Mouse (Mus musculus) liver, adult (tissue): ENCODE results near the gene Lsm8.

Source experiments
- GATA4 ChIP-seq: IDR thresholded peaks from 2 replicates; pipeline ENCODE4 v1.6.1; 2014; ENCODE audit warnings: mild to moderate bottlenecking, low read length; ENCODE audit not compliant: insufficient replicate concordance

Gene Lsm8

DNA sequence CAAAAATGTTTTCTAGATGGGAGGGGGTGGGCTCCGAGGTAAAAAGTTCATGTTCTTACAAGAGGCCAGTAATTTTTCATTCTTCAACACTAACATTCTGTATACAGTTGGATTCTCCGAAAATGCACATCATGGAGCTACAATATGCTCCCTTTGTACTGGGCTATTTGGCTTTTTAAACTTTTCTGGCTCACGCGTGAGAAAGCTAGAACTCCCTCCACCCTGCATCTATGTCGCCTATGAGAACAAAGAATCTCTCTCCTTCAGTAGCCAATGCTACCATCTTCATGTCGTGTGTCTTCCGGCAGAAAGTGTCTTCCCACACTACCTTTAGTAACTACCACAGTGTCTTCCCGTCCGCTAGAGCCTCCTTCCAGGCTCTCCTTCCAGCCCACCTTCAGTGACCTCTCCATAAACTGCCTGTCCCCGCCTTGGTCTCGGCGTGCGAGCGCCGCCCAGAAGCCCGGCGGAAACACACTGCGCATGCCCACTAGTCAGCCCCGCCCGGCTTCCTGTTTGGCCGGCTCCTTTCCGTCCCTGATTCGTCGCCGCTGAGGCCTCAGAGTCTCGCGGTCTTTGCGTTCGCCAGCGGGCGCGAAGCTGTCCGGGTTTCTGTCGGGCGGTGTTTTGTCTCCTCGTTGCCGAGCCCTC, at the start of gene Lsm8:
TSS of gene Lsm8 (plus strand) at position 529 of the 651 bp plus-strand sequence.
- TF ChIP-seq GATA4: peak; percentile 10; the same call in 1 of the 2 replicates

DNA sequence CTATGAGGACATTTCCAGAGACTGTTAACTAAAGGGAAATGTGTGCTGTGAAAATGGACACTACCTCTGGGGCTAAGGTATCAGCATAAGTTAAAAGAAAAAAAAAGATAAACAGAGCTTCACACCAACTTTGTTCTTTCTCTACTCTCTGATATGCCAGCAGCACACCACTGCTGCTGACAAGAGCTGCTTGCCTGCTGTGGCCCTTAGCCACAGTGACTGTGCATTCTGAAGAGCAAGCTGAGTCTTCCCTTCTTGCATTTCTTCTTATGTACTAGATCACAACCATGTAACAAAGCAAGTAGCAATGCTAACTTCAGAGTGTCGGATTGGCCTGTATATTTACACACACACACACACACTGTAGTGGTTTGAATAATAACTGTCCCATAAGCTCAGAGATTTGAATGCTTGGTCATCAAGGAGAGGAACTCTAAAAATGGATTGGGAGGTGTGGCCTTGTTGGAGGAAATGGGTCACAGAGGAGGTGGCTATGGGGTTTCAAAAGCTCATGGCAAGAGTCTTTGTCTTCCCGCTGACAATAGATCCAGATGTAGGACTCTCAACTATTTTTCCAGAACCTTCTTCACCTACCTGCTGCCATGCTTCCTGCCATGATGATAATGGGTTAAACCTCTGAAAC, 47.4 kb upstream of the Lsm8 start:
- no peak for TF ChIP-seq GATA4

DNA sequence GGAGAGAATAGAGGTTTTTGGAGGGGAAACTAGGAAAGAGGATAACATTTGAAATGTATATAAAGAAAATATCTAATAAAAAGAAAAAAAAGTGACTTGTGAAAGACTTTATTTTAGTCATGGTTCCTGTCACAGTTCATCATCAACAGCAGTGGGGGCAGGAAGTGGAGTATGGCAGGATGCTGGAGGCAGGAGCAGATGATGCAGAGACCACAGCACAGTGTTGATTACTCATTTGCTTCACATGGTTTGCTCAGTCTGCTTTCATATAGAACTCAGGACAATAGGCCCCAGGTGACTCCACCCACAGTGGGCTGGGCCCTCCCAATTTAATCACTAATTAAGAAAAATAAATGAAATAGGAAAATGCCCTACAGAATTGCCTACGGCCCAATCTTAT, 35.8 kb upstream of the Lsm8 start:
- TF ChIP-seq GATA4: no peak

DNA sequence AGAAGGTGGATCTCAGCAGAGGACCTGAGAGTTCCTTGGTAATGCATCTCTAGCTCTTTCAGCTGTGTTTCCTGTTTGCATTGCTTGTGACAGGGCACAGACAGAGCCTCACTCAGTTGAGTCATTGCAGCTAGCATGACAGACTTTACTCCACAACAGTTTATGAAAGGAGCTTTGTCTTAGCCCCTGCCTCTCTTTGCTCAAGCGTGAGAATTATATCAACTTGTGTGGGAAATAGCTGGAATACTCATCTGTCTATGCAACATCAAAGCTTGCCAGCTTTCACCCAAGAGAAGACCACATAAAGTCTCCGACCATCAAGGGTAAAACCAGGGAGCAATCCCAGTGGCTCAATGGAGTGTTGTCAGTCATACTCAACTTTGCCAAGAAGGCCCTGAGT, 32.8 kb upstream of the Lsm8 start:
- no peak for TF ChIP-seq GATA4

DNA sequence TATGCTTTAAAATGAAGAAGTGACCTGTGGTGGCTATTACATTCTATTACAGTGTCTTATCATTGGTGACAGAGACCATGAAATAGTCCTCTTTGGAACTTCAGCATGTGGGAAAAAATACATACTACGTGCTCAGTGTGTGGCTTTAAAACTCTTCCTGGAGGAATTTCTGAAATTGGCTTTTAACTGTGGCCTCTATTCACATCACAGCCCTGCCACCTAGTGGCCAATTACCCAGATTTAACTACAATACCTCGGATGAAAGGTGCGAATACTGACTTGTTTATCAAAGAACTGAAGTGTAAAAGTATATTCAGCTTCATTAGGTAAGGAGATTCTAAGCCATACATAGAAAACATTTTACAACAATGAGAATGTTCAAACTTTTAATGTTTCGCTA, 29.0 kb upstream of the Lsm8 start:
- no peak for TF ChIP-seq GATA4

DNA sequence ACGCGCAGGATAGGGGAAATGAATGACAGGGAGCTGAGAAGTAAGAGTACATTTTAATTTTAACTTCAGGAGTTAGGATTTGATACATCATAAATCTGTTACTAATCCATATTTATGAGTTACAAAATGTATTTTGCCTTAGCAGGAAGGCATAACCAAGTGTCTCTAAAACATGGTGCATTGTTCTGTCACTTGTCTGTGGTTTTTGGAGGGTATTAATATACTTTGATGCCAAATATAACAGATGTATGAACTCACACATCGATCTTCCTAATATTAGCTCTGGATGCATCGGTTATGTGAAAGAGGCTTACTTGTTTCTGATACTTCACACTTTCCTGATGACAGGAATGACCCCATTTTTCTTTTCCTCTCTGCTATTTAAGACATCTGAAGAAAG, 28.1 kb upstream of the Lsm8 start:
- no peak for TF ChIP-seq GATA4

DNA sequence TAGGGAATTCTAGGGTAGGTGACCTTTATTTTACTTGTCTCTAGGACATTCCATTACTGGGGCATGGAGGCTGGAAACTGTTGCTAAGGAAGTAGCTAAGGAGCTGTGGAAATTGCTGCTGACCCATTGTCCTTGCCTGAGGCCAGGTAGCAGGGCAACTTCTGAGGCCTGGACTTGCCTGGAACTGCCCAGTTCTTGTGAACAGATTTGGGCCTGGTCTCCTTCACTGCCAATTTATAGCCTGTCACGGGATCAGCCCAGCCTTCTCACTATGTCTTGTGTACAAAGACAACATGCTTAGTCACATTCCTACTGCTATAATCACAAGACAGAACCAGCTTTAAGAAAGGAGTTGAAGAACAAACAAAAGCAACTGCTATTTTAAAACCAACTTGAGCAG, 25.6 kb upstream of the Lsm8 start:
- TF ChIP-seq GATA4: no peak

DNA sequence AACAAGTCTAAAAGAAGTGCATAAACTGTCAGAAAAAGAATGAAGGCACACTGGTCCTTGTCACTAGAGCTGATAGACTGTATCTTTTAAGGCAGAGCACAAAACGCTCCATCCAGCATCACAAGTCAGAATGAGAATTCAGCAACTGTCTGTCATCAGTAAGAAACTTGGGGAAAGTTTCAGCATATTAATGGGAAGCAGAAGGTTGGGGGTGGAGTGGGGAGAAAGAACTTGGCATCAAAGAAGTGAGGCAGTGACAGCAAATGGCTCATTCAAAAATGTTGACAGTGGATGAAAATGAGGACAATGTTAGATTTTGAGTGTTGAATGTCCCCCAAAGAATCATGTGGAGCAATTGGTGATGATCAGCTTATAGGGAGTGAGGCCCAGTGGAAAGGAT, 15.4 kb upstream of the Lsm8 start:
- no peak for TF ChIP-seq GATA4

DNA sequence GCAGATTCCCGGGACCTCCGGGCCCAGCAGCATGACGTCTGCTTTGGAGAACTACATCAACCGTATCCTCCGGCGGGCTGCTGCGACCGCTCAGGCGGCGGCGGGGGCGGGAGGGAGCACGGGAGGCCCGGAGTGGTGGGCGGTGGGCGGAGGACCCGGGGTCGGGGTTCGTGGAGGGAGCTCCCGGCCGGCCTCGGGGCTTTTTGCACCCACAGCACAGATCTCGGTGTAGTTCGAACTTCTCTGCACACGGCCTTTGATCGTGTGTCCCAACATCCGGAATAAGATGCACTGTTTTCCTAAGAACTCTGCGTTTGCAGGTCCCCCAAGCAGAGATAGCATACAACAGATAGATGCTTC, 303 bp downstream of the Lsm8 start:
- no peak for TF ChIP-seq GATA4

DNA sequence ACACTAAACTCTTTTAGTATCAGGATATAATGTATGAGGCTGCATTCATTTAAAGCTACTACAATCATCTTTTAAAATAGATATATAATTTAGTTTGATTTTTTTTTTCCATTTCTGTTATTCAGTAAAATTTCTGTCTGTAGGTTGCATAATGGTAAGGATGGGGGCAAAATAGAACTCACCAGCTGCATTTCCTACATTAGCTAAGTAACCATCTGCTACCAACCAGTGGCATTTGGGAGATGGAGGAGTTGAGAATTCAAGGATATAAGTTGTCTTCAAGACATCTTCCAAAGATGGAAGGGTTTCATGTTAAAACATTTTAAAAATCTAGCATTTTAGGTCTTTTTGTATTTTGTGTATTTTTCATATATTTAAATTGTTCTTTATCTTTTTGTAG, 6.9 kb downstream of the Lsm8 start:
- no peak for TF ChIP-seq GATA4

DNA sequence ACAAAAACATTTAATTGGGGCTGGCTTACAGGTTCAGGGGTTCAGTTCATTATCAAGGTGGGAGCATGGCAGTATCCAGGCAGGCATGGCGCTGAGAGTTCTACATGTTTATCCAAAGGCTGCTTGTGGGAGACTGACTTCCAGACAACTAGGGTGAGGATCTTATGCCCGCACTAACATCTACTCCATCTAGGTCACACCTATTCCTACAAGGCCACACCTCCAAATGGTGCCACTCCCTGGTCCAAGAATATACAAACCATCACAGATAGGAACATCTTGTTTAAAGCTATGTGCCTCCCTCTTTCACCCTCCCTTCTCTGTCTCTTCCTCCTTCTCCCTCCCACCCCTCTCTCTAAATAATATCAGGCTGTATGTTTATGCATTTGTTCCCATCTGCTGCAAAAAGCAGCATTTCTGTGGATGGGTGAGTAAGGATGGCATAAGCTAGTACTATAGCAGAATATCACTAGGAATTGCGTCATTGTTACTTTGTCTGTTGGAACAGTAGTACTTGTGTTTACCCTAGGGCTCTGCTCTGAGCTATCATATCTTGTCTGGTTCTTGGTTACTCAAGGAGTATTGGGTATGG, 8.2 kb downstream of the Lsm8 start:
- TF ChIP-seq GATA4: no peak

DNA sequence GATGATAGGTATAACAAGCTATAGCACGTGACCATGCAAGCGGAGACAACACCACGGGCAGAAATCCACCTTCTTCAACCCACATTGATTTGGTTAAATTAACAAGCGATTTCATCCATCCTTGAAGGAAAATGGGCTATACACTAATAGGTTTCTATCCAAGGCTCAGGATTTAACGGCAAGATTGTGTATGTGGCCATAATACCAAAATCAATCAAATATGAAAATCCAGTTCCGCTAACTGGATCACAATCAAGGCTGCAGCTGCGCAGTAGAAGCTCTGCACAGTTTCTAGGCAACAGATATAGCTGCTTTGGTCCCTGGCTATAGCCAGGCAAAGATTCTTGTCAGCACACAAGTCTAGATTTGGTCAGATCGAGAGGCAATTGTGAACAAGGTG, 17.6 kb downstream of the Lsm8 start, which contains the start of gene Ankrd7:
TSS of gene Ankrd7 (plus strand) at position 301 of the 400 bp plus-strand sequence.
- TF ChIP-seq GATA4: no peak

DNA sequence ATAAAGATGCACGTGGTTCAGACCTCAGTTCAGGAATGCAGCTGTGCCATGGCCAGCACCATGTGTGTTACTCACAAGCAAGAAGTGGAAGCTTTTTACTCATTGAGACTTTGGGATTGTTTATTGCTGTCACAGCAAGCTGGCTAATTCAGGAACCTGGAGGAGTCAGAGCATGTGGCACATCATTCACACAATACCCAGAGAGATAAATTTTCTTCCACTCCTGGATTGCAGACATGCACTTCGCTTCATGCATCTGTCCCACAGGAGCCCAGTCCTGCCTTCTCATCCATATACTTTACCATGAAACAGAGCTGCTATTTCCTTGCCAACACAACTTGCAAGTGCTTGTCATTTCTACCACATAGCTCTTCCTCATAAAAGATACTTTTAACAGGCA, 40.7 kb downstream of the Lsm8 start:
- no peak for TF ChIP-seq GATA4

DNA sequence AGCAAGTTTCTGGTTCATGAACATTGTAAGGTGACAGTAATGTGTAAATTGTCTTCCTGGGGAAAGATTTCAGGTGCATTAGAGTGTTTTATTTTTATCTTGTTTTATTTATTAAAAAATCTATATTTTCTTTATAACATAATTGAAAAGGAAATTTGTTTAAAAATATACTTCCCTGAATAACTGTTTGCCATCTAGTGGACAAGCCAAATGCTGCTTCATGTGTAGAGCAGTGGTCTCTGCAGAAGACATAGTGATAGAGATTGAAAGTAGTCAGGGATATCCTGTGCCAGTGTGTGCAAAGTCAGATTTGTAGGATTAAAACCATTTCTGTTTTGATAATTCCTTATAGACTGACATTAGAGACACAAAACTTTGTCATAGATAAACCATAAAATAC, 45.8 kb downstream of the Lsm8 start:
- TF ChIP-seq GATA4: no peak
